Mouse (Mus musculus): ENCODE measurements around the gene Gm20834. TPM values are rescaled to one million over a fixed set of nuclear protein-coding genes. Genes with fewer than 3 reads are reported as not detected.
"Not testable (repeated sequence)": the region's sequence is repeated elsewhere in the genome, so short reads cannot be mapped to it uniquely, and the experiment has no call there.

The Gm20834 gene
- not detected in 2 replicates for polyA plus RNA-seq (2016; fragmentation: Nextera tagmentation; extraction: Ambion mirVana)

DNA sequence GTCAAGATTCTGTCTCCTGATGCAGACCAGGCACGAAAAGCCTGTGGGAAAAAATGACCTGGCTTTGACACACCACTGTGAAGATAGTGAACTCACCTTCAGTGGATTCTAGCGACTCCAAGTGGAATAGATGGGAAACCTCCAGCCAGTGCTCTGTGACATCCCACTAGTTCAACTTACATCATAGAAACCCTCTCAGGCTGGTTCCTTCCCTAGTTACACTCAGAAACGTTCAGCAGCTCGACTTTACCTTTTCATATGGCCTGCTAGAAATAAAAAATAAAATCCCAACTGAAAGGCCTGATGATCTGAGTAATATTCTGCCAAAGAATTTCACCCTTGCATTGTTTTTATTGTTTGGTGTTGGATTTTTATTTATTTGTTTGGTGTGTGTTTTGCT, at the start of gene Gm20834:
TSS of gene Gm20834 (minus strand) at position 101 of the 400 bp plus-strand sequence.
- H3K4me3 ChIP-seq; H3K9ac ChIP-seq; H3K9me3 ChIP-seq (replicated peaks); H3K36me3 ChIP-seq; H3K4me2 ChIP-seq (replicated peaks); H3K4me1 ChIP-seq; ATAC-seq (ENCODE audit: low FRiP score); H3K27me3 ChIP-seq; H3K27ac ChIP-seq: not testable (repeated sequence)
- WGBS: 66% methylated on average over 4 of the region's 4 CpGs

Other genes starting within 250 kb of the Gm20834 start
- not detected in 2 replicates for gene Gm21310, start 177.4 kb downstream of the Gm20834 start, polyA plus RNA-seq (2016; fragmentation: Nextera tagmentation; extraction: Ambion mirVana)
- not detected in 2 replicates for gene Gm28510, start 88.1 kb upstream of the Gm20834 start, polyA plus RNA-seq (2016; fragmentation: Nextera tagmentation; extraction: Ambion mirVana)
- gene Gm20737, start 211.5 kb upstream of the Gm20834 start, polyA plus RNA-seq (2016; fragmentation: Nextera tagmentation; extraction: Ambion mirVana): not detected in 2 replicates
- gene Gm21775, start 228.9 kb upstream of the Gm20834 start, polyA plus RNA-seq (2016; fragmentation: Nextera tagmentation; extraction: Ambion mirVana): not detected in 2 replicates